Mouse (Mus musculus) liver, adult (tissue): Measurements from ENCODE around the gene Acly.

Source experiments
- GATA4 ChIP-seq: IDR thresholded peaks from 2 replicates; pipeline ENCODE4 v1.6.1; 2014; ENCODE audit warnings: mild to moderate bottlenecking, low read length; ENCODE audit not compliant: insufficient replicate concordance

Gene Acly

GRCm38 (mm10) chr11:100500241-100500640 is 27.6 kb downstream of the Acly start:
- TF ChIP-seq GATA4 = no peak

GRCm38 (mm10) chr11:100493771-100494170 is 34.0 kb downstream of the Acly start:
- no peak for TF ChIP-seq GATA4

DNA sequence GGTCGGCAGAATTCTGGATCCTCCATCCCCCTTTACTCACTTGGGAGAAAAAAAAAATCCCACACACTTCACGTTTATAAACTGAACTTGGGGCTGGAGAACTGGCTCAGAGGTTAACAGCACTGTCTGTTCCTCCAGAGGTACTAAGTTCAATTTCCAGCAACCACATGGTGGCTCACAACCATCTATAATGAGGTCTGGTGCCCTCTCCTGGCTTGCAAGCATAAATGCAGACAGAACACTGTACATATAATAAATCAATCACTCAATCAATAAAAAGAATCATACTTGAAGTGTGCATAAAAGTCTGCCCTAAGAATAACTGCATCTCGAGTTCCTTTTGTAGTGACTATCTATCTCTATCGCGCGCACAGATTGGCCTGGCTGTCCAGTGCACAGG is 36.8 kb downstream of the Acly start:
- TF ChIP-seq GATA4 = no peak

- TF ChIP-seq GATA4 = no peak
Observed at GRCm38 (mm10) chr11:100485801-100486538, 41.8 kb downstream of the Acly start.

DNA sequence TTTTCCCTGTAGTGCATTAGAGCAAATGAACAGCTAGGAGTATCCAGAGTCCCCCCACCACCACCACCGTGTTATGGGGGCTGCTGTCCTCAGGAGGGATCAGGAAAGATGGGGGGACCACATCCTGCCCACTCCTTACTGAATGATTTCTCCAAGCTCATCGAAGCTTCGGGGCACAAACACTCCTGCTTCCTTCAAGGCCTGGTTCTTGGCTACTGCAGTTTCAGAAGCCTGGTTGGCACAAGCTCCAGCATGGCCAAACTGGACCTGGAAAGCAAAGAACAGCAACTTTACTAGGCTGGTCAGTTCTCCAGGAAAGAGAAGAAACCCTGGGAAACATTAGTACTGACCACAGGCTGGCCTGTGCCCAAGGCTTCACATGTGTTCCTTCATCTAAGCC is 43.3 kb downstream of the Acly start:
- TF ChIP-seq GATA4 = no peak

- TF ChIP-seq GATA4 = no peak
Observed at GRCm38 (mm10) chr11:100479152-100479551, 48.6 kb downstream of the Acly start.

DNA sequence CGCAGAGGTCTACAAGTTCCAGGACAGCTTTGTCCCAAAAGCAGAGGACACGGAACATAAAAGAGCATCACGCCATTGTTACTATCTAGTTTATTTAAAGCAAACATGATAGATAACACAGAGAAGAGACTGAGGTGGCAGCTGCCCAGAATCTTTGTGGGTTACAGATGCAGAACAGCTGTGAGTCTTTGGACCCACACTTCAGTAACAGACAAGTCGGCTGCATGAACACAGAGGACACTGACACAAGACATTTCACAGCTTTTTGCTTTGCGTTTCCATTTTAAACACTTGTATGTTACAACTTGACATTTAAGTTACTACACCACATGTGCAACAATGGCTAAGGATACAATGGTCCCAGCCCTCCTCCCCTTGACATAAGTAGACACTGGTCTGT is 51.5 kb downstream of the Acly start:
- no peak for TF ChIP-seq GATA4

- no peak for TF ChIP-seq GATA4
Observed at GRCm38 (mm10) chr11:100472935-100473295, 54.9 kb downstream of the Acly start.

DNA sequence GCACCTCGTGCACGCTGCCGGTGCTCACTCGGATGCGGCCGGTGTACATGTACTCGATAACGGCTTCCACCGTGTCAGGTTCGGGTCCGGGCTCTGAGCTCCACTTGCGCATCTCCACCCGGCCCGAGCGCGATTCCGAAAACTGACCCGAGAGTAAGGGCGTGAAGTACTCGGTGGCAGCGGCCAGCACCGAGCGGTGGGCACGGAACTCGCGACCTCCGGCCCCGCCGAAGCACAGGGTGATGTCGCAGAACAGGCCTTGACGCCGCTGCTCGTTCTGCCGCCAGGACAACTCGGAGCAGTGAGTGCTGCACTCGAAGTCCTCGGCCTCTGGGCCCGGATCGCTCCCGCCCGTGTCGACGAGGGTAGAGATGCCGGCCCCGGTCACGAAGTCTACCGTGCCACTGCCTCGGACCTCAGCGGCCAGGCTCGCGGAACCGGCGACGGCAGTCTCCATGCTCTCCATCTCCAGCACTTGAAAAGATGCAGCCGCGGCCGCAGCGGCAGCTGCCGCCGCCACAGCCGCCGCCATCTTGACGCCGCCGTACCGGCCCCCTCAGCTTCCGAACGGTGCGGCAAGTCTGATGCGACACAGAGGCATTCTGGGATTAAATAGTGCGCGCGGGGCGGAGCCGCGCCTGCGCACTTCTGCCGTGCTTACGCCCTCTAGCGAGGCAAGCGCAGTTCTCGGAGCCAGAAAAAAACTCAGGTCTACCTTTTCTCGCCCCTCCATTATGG is 55.4 kb downstream of the Acly start, which contains the start of gene Klhl11:
Klhl11 (minus strand) TSS at position 545 of the 738 bp plus-strand sequence.
- no peak; the same call in 1 of the 2 replicates for TF ChIP-seq GATA4

DNA sequence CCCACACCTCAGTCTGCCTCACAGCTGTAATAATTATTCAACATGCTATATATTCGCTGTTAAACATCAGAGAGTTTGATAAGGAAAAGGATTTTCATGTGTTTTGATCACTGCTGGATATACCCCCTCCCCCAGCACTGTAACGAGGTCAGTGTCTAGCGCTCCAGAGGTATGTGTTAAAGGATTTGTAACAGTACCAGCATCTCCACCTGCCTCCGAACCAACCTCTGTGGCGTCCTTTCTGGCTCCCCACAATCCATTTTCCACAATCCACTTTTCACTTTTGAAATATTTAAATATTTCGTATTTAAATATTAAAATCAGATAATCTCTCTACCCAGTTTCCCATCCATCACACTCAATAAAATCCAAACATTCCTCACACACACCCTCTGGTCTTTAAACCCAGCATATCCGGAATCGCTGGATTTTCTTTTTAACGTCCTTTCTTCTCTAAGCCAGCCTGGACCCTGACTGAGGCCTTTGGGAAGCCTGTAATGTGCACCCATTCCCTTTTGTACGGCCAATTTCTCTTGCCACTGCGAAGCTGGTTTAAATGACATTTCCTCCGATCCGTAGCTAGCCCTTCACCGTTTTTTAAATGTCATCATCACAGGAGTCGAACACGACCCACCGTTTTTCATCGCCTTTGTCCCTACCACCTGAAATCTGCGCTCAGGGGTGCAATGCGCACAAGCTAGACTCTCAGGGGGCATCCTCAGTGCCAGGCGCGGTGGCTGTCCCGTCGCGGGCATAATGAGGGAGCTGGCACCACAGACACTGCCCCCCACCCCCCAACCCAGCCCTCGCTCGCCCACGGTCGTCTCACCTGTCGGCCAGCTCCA is 56.2 kb downstream of the Acly start:
- no peak for TF ChIP-seq GATA4

DNA sequence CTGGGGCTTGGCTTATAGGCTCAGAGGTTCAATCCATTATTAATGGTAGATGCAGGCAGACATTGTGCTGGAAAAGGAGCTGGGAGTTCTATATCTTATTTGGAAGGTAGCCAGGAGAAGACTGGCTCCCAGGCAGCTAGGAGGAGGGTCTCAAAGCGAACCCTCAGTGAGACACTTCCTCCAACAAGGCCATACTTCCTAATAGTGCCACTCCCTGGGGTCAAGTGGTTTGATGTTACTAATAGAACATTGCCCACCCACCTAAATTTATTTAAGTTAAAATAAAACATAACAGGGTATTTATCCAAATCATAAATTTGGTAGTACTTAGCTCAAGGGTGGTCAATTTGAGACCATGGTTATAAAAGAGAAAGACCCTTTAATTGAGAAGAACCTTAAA is 62.0 kb downstream of the Acly start:
- no peak for TF ChIP-seq GATA4

DNA sequence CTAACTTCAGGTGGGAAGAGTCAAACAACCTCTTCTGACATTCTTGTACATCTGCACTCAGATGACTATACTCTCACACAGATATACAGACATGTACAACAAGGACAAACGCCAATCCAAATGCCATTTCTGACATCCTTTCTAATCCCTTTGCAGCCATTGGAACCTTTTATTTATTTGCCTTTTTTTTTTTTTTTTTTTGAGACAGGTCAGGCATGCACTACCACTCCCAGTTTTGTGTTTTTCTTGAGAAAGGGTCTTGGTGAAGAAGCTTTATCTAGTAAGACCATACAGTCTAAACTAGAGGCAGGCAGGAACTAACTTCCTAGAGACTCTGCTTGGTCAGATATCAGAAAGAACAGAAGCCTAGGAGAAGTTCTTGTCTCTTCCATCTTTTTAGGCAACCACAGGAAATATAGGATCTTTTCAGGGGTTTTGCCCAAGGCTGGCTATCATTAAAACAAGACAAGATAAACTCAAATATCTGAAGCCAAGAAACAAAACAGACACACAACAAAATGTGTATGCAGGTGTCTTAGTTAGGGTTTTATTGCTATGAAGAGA is 62.5 kb downstream of the Acly start:
- TF ChIP-seq GATA4 = no peak

DNA sequence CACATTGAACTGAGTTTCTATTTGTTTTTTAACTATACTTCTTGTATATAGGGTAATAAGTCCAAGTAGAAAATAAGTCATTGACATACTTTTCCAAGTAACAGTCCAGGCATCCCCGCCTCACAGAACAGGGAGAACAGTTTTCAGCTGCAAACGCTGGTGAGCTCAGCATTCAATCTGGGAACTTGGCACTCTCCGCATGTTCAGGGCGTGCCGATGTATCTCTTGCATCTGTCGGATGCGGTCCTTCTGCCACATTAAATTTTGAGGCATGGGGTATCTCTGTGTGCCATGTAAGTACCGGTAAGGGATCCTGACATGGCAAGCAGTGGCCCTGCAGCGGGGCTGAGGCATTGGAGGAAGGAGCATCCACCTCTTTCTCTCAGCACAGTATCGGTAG is 65.1 kb downstream of the Acly start:
- no peak for TF ChIP-seq GATA4

DNA sequence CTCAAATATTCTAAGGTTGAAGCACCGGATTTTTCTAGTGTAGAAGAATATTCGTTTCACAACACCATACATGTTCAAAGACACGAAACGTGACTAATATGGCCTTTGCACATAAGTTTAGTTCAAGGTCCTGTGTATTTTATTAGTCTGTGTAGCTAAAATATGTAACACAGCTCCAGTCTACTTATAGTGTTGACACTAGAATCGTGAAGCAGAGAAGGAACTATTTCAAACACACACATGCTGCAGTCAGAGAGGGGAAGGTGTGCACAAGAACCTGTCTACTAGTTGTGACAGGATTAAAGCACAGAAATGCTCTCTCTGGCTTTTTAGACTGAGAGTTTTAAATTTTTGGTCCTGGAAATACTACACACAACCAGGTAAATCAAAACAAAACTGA is 70.1 kb downstream of the Acly start:
- no peak for TF ChIP-seq GATA4

DNA sequence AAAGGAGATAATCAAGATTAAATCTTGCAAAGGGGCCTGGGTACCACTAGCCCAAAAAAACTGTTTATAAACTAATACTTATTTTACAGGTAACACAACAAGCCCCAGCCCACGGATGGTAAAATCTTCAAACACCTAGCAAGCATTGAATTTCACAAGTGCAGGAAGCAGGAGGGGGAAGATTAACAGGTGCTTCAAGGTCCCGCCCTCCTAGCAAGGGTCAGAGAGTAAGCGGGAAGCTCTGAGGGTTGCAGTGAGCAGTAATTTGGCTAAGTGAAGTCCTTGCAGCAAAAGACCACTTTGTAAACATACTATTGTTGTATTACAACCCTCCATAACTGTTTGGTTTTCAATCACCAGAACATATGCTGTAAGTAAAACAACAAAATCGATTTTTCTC is 70.6 kb downstream of the Acly start:
- no peak for TF ChIP-seq GATA4

DNA sequence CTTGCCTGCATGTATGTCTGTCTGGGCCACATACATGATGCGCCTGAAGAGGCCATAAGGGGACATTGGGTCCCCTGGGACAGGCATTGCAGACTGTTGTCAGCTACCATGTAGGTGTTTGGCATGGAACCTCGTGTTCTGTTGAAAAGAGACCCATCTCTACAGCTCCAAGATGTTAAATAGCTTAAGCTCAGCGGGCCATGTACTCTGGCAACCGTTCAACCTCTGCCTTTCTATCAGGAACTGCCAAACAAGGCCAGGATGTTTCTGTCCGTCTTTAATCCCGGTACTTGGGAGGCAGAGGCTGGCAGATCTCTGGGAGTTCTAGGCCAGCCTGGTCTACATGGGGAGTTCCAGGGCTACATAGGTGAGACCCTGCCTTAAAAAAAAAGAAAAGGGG is 85.2 kb downstream of the Acly start:
- TF ChIP-seq GATA4 = no peak

- no peak for TF ChIP-seq GATA4
Observed at GRCm38 (mm10) chr11:100441797-100442196, 86.0 kb downstream of the Acly start, which contains the start of the genes Nt5c3b and Klhl10. Nt5c3b (minus strand) TSS chr11:100441808. Klhl10 (plus strand) TSS chr11:100441917.
